Mouse (Mus musculus): ENCODE data around the gene Itga3. TPM values are rescaled to one million over a fixed set of nuclear protein-coding genes. Genes with fewer than 3 reads are reported as not detected.
A peak's percentile ranks its signal among the peaks of the same experiment; 100 is the strongest.

Gene Itga3
- 15.6 and 16.9 TPM in 2 replicates for polyA plus RNA-seq (2014; fragmentation: Nextera tagmentation; extraction: Ambion mirVana)

DNA sequence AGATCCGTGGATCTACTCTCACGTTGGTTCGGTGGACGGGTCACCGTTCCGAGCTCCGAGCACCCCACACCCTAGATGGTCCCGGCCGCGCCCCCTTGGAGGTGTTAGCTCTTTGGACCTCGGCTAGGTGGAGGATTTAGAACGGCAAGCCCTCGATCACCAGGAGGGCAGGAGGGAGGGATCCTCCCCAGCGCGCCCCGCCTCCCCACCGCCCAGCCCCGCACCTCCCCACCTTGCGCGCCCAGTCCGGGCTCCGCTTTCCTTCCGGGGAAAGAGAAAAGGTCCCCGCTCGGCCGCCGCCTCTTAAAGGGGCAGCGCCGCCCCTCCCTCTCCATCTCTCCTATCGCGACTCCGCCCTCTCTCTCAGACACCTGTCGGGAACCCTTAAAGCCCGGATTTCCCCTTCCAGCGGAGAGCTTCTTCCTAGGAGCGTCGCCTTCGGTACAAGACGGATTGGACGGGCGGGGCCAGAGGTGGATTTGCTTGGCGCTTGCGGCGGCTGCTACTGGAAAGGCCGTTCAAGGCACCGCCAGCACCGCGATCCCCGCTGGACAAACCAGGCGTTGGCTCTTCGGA is at the start of gene Itga3:
Itga3 (minus strand) TSS at position 266 of the 576 bp plus-strand sequence.
- WGBS: under 1% methylated on average over 46 of the region's 51 CpGs
- Histone ChIP-seq H3K9me3 (ENCODE audit: control insufficient read depth, low read length) (no peaks in the 10 kb centered on the region), H3K9ac (peak within 1 kb of the TSS; percentile 78), H3K27me3 (ENCODE audit: control insufficient read depth, insufficient read depth, low read length) (peaks cover 22% of the 10 kb centered on the region), H3K27ac (peak within 1 kb of the TSS; percentile 71), H3K4me2 (replicated peaks) (peak within 1 kb of the TSS; percentile 82), H3K4me3 (replicated peaks; ENCODE audit: low read length) (peak within 1 kb of the TSS; percentile 69), H3K36me3 (replicated peaks; ENCODE audit: control insufficient read depth, insufficient read depth) (no peaks in the 10 kb centered on the region), H3K4me1 (replicated peaks; ENCODE audit: control insufficient read depth, insufficient read depth, low read length) (peaks cover 12% of the 10 kb centered on the region)
- peak; percentile 67 for DNase-seq (ENCODE audit: low spot score)
- peak; percentile 76 for ATAC-seq (ENCODE audit: low FRiP score)

DNA sequence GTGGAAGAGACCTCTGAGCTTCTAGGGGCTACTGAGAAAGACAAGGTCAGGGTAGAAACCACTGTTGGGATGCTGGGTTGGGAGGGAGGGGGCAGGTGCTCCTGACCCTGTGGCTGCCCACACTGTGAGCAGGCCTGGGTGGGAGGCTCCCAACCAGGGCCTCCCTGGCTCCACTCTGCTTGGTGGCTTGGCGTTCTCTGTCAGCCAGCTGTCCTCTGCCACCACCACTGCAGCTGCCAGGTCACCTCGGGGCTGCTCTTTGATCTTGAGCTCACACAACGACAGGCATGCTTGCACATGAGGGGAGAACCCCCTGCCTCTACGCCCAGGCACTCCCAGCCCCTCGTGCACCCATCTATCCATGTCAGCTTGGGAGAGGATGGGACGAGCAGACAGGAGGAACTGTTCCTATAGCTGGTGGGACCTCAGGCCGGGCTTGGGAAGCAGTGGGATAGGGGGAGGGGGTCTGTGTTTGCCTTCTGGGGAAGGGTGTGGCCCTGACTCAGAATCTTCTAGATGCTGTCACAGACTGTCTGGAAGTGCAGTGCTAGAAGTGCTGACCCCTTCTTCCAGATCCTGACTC is 48.9 kb upstream of the Itga3 start:
- no peak for DNase-seq (ENCODE audit: low spot score)

DNA sequence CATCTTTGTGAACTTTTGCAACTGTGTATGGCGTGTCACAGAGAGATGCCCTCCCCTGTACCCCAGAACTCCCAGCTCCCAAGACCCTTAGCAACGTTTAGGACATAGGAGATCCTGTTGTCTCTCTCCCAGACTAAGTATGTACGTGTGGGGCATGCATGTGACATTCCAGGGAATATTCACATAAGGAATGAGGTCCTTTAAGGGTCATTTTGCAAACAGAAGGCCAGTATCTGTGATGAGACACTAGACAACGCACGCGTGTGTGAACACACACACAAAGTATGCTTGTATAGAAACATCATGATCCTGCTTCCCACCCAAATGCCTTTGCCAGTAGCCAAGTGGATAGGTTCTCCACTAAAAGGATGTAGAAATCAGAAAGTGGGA is 45.5 kb upstream of the Itga3 start:
- Histone ChIP-seq H3K9me3 (ENCODE audit: control insufficient read depth, low read length) (no peaks in the 10 kb centered on the region), H3K36me3 (replicated peaks; ENCODE audit: control insufficient read depth, insufficient read depth) (no peaks in the 10 kb centered on the region), H3K4me1 (replicated peaks; ENCODE audit: control insufficient read depth, insufficient read depth, low read length) (peaks cover 19% of the 10 kb centered on the region; the same call in 1 of the 2 replicates), H3K9ac (no peak overlapping the region), H3K4me2 (replicated peaks) (no peak overlapping the region), H3K27me3 (ENCODE audit: control insufficient read depth, insufficient read depth, low read length) (peaks cover 86% of the 10 kb centered on the region), H3K4me3 (replicated peaks; ENCODE audit: low read length) (no peak overlapping the region), H3K27ac (no peak overlapping the region)
- 24% methylated on average over 6 of the region's 6 CpGs for WGBS
- ATAC-seq (ENCODE audit: low FRiP score) (no peak), DNase-seq (ENCODE audit: low spot score) (no peak)

More for the DNA sequence above, 48.9 kb upstream of the Itga3 start:
- no peak overlapping the region for H3K4me2 ChIP-seq (replicated peaks)
- H3K27ac ChIP-seq: no peak overlapping the region
- H3K4me1 ChIP-seq (replicated peaks; ENCODE audit: control insufficient read depth, insufficient read depth, low read length): peaks cover 10% of the 10 kb centered on the region; the same call in 1 of the 2 replicates
- no peaks in the 10 kb centered on the region for H3K9me3 ChIP-seq (ENCODE audit: control insufficient read depth, low read length)
- H3K9ac ChIP-seq: no peak overlapping the region
- H3K27me3 ChIP-seq (ENCODE audit: control insufficient read depth, insufficient read depth, low read length): peaks cover 63% of the 10 kb centered on the region
- H3K4me3 ChIP-seq (replicated peaks; ENCODE audit: low read length): no peak overlapping the region
- ATAC-seq (ENCODE audit: low FRiP score): no peak
- H3K36me3 ChIP-seq (replicated peaks; ENCODE audit: control insufficient read depth, insufficient read depth): no peaks in the 10 kb centered on the region
- 19% methylated on average over 7 of the region's 7 CpGs for WGBS

DNA sequence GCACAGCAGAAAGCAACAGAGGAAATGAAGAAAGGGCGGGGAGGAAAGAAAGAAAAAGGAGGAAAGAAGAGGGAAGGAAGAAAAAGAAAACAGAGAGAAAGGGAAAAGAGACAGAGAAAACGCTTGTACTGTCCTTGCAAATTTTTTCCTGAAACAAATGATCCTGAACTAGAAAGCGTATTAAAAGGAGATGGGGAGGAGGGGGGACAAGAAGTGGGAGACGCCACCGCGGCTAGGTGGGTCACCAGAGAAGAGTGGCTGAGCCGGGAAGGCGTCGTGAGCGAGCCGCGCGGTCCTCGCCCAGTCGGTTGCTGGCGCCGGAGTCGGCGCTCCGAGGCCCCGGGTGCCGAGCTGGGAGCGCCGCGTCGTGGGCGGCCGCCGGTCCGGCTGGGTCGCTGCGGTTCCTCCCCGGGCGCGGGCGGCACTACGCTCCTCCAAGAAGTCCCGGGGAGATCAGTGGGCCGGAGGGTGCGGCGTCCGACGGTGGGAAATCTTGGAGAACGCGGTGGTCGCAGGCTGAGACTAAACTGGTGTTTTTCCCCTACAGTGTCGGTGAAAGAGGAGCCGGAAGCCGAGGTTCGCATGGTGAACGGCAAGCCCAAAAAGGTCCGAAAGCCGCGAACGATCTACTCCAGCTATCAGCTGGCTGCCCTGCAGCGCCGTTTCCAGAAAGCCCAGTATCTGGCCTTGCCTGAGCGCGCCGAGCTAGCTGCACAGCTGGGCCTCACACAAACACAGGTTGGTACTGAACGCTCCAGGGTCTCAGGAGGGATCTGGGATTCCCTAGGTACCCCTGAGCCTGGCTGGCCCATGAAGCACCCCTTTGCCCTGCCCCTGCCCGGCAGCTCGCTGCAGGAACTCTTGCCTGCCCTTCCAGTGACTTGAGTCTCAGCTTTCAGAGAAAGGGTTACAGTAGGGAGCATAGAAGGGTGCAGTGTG is 44.8 kb upstream of the Itga3 start:
- Histone ChIP-seq H3K4me3 (replicated peaks; ENCODE audit: low read length) (peak overlapping the region; percentile 33), H3K4me2 (replicated peaks) (peak overlapping the region; percentile 68), H3K27me3 (ENCODE audit: control insufficient read depth, insufficient read depth, low read length) (peaks cover 86% of the 10 kb centered on the region), H3K9ac (0 out of 2 replicates have a peak overlapping the region, but pooled peaks have one; percentile 16), H3K36me3 (replicated peaks; ENCODE audit: control insufficient read depth, insufficient read depth) (no peaks in the 10 kb centered on the region), H3K4me1 (replicated peaks; ENCODE audit: control insufficient read depth, insufficient read depth, low read length) (peaks cover 19% of the 10 kb centered on the region; the same call in 1 of the 2 replicates), H3K27ac (no peak overlapping the region), H3K9me3 (ENCODE audit: control insufficient read depth, low read length) (no peaks in the 10 kb centered on the region)
- DNase-seq (ENCODE audit: low spot score): no peak
- no peak for ATAC-seq (ENCODE audit: low FRiP score)
- 1% methylated on average over 54 of the region's 63 CpGs for WGBS

DNA sequence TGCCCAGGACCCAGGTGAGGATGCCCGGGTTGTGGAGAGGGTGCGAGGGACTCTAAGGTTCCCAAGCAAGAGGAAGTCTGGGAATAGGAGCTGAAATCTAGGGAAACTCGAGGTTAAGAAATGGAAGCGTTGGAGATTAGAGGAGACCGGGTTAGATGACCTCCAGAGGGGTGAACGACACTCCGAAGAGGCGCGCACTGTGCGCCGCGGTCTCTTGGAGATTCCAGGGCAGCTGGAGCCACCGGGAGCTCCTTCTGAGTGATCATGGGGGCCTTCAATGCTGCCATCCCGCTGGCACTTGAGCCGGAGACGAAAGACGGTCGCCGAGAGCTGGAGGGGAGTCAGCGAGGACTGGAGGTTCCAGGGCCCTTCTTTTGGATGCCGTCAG is 44.0 kb upstream of the Itga3 start:
- Histone ChIP-seq H3K4me3 (replicated peaks; ENCODE audit: low read length) (peak overlapping the region; percentile 33), H3K36me3 (replicated peaks; ENCODE audit: control insufficient read depth, insufficient read depth) (no peaks in the 10 kb centered on the region), H3K9ac (no peak overlapping the region), H3K4me1 (replicated peaks; ENCODE audit: control insufficient read depth, insufficient read depth, low read length) (peaks cover 19% of the 10 kb centered on the region; the same call in 1 of the 2 replicates), H3K4me2 (replicated peaks) (peak overlapping the region; percentile 68), H3K27ac (no peak overlapping the region), H3K9me3 (ENCODE audit: control insufficient read depth, low read length) (no peaks in the 10 kb centered on the region), H3K27me3 (ENCODE audit: control insufficient read depth, insufficient read depth, low read length) (peaks cover 78% of the 10 kb centered on the region)
- ATAC-seq (ENCODE audit: low FRiP score) (no peak), DNase-seq (ENCODE audit: low spot score) (no peak)
- under 1% methylated on average over 21 of the region's 21 CpGs for WGBS

DNA sequence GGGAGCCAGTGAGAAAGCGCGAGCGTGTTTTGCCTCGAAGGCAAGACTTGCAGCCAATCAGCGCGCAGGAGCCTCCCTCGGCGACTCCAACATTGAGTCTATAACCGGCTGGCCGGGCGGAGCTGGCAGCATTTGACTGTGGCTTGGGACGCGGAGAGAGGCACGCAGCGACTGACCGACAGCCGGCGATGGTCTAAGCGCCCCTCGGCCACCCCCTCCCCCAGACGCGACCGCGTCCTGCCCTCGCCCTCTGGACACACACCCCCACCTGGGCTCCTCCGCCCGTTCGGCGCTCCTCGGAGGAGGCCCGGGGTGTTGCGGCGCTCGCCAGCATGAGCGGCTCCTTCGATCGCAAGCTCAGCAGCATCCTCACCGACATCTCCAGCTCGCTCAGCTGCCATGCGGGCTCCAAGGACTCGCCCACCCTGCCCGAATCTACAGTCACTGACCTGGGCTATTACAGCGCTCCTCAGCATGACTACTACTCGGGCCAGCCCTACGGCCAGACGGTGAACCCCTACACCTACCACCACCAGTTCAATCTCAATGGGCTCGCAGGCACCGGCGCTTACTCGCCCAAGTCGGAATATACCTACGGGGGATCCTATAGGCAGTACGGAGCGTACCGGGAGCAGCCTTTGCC is 43.5 kb upstream of the Itga3 start, which contains the start of gene Dlx3:
Dlx3 (plus strand) TSS at position 130 of the 643 bp plus-strand sequence.
- peaks cover 73% of the 10 kb centered on the region for H3K27me3 ChIP-seq (ENCODE audit: control insufficient read depth, insufficient read depth, low read length)
- 0 out of 2 replicates have a peak, but pooled peaks have one; percentile 26 for ATAC-seq (ENCODE audit: low FRiP score)

DNA sequence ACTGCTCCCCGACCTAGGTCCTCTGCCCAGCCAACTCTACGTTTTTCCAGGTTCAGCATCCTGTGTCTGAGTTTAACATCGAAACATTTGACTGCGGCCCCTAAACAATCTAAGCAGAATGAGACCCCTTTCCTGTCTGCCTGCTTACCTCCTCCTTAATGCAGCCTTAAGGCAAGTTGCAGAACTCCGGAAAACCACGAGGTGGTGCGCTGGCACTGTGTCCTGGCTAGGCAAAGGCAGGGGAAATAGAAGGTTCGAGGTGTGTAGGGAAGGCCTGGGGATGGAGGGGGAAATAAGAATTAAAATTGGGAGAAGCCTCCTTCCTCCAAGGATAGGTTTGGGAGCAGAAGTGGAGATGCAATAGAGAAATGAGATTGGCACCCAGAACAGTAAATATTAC is 41.9 kb upstream of the Itga3 start:
- ATAC-seq (ENCODE audit: low FRiP score) (peak; percentile 72; the same call in 1 of the 2 replicates), DNase-seq (ENCODE audit: low spot score) (peak; percentile 82)
- no peak overlapping the region for H3K9ac ChIP-seq
- 2% methylated on average over 8 of the region's 8 CpGs for WGBS
- H3K4me2 ChIP-seq (replicated peaks): no peak overlapping the region
- H3K4me1 ChIP-seq (replicated peaks; ENCODE audit: control insufficient read depth, insufficient read depth, low read length): peaks cover 19% of the 10 kb centered on the region; the same call in 1 of the 2 replicates
- no peaks in the 10 kb centered on the region for H3K36me3 ChIP-seq (replicated peaks; ENCODE audit: control insufficient read depth, insufficient read depth)
- no peak overlapping the region for H3K4me3 ChIP-seq (replicated peaks; ENCODE audit: low read length)
- peaks cover 57% of the 10 kb centered on the region for H3K27me3 ChIP-seq (ENCODE audit: control insufficient read depth, insufficient read depth, low read length)
- no peaks in the 10 kb centered on the region for H3K9me3 ChIP-seq (ENCODE audit: control insufficient read depth, low read length)
- H3K27ac ChIP-seq: no peak overlapping the region

More for the DNA sequence above, 43.5 kb upstream of the Itga3 start, which contains the start of gene Dlx3:
- under 1% methylated on average over 55 of the region's 55 CpGs for WGBS
- peak within 1 kb of the TSS; percentile 17; the same call in 1 of the 2 replicates for H3K9ac ChIP-seq
- H3K4me1 ChIP-seq (replicated peaks; ENCODE audit: control insufficient read depth, insufficient read depth, low read length): peaks cover 19% of the 10 kb centered on the region; the same call in 1 of the 2 replicates
- H3K27ac ChIP-seq: no peak within 1 kb of the TSS
- H3K9me3 ChIP-seq (ENCODE audit: control insufficient read depth, low read length): no peaks in the 10 kb centered on the region
- peak within 1 kb of the TSS; percentile 33 for H3K4me3 ChIP-seq (replicated peaks; ENCODE audit: low read length)
- peak within 1 kb of the TSS; percentile 68 for H3K4me2 ChIP-seq (replicated peaks)
- no peaks in the 10 kb centered on the region for H3K36me3 ChIP-seq (replicated peaks; ENCODE audit: control insufficient read depth, insufficient read depth)
- DNase-seq (ENCODE audit: low spot score): peak; percentile 64

DNA sequence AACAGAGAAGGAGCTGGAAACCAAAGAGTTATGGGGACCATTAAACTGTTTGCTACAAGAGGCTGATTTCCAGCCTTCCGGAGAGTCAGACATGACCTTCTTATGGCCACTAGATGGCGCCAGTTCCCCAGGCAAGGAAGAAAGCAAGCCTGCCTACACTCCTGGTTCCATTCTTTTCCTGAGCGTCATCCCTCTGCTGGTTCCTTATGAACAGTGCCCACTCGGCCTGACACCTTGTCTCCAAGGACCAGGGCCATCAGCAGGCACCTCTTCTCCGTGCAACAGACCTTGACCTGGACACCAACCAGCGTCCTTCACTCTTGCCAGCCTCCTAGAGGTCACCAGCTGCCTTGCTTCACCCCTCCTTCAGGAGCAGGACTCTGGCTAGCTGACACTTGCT is 40.4 kb upstream of the Itga3 start:
- Histone ChIP-seq H3K4me2 (replicated peaks) (no peak overlapping the region), H3K27ac (no peak overlapping the region), H3K9me3 (ENCODE audit: control insufficient read depth, low read length) (no peaks in the 10 kb centered on the region), H3K27me3 (ENCODE audit: control insufficient read depth, insufficient read depth, low read length) (peaks cover 43% of the 10 kb centered on the region), H3K9ac (no peak overlapping the region), H3K4me1 (replicated peaks; ENCODE audit: control insufficient read depth, insufficient read depth, low read length) (peaks cover 19% of the 10 kb centered on the region; the same call in 1 of the 2 replicates), H3K4me3 (replicated peaks; ENCODE audit: low read length) (no peak overlapping the region), H3K36me3 (replicated peaks; ENCODE audit: control insufficient read depth, insufficient read depth) (no peaks in the 10 kb centered on the region)
- peak; percentile 92 for DNase-seq (ENCODE audit: low spot score)
- 1% methylated on average over 6 of the region's 6 CpGs for WGBS
- ATAC-seq (ENCODE audit: low FRiP score): peak; percentile 61; the same call in 1 of the 2 replicates
